Mouse (Mus musculus) cerebellum, adult 9-10 months (tissue): ENCODE results near the gene Aqp2.

Experiments
- DNase-seq: peaks from one replicate; pipeline ENCODE4 v3.0.0; 2022

Aqp2 gene

DNA sequence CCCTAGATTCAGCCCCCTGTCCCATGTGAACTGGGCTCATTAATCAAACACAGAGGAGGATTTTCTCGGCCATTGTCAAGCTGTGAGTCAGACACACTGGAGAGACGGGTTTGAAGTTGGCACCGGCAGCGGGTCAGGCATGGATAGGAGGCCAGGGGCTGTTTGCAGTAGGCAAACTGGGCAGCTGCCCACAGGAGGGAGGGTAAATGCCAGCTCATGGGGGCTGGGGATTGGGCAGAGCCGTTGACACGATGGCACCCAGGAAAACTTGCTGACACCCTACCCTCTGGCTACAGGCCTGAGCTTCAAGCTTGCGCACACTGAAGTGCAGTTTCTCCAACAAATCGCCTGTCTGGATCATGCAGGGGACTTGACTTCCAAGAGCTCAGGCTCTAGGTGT is 13.3 kb downstream of the Aqp2 start:
- peak; percentile 47 for DNase-seq

DNA sequence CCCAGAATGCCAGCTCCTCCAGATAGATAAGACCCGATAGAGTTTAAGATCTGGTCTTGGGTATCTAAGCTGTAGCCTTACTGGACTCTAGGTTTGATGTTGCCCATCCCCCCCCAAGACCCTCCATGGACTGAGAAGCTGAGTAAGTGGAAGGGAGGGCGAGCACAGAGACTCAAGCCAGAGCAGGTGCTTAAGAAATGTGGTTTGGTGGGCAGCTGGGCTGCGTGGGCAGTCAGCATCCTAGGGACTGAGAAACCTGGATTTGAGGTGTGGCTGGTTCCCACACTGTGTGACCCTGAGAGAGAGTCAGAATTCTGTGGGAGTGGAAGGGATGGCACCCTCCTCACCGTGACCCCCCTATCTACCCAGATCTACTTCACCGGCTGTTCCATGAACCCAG is 14.0 kb downstream of the Aqp2 start:
- no peak for DNase-seq

DNA sequence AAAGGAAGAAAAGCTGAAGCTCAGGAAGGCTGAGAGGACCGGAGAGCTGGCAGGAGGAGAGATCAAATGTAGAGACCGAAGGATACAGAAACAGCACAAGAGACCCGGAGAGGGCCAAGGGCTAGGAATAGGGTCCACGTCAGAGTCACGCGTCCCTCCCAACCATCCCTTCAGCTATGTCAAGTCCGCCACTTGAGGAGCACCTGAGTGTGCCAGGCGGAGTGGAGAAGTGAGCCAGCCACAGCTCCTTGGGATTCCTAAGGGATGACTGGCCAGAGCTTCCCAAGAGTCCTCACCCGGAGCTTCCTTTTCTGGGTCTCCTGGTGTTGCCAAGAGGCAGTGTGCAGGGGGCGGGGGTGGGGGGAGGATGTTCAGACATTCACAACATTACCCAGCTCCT is 16.1 kb downstream of the Aqp2 start:
- DNase-seq = peak; percentile 39

DNA sequence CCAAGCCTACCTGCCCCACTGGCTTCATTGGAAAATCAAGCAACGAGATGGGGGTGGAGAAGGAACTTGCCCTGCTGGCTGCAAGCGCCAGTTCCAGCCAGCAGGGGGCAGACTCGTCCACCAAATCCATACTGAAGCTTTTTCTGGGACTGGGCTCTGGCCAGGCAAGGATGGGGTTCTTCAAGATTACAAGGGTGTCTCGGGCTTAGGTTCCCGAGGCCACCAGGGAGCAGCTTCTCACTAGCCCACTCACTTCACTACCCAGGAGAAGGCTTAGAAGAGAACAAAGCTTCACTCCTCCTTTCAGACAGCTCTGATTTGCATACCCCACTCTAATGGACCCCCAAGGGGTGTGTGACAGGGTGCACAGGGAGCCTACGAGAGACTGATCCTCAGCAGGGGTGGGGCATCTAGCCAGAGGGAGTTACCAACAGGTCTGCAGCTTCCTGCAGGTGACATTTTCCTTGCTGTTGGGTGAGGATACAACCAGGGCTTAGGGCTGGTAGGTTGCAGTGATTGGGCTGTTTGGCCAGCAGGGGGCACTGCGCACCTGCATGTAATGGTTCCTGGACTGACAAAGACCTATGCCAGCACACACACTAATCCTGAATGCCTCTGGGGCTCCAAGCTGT is 17.3 kb downstream of the Aqp2 start:
- peak; percentile 98 for DNase-seq

DNA sequence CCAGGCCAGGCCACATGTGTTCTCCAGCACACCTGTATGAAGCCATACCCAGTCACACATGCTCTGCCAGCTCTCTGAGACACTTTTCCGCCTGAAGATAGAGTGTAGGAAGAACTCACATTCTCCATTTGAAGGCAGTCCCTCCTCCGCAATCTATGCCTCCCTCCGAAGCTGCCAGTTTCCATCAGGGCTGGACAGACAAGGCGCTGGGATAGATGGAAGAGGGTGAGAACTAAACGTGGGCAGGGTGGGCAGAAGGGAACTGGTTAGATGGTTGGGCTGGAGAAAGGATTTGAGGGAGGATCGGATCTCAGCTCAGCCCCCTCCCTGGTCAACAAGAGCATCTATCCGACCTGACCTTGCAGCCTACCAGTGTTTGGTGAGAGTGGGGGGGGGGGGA is 18.0 kb downstream of the Aqp2 start:
- peak; percentile 67 for DNase-seq

DNA sequence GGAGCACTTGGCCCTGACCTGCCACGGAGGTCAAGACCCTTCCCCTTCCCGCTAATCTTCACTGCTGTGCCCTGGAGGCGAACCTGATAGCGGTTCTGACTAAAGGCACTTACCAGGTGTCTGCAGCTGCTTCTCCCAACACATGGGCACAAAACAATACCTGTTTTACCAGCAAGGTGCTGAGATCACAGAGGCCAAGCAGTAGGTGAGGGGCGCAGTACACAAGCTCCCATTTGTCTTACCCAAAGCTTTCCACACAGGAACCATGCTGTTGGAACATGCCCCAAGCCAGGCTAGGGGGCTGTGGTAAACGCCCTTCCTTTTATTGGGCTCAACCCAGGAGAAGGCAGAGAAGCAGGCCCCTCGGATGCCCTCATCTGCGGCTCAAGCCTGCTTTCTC is 18.7 kb downstream of the Aqp2 start:
- DNase-seq = peak; percentile 50

DNA sequence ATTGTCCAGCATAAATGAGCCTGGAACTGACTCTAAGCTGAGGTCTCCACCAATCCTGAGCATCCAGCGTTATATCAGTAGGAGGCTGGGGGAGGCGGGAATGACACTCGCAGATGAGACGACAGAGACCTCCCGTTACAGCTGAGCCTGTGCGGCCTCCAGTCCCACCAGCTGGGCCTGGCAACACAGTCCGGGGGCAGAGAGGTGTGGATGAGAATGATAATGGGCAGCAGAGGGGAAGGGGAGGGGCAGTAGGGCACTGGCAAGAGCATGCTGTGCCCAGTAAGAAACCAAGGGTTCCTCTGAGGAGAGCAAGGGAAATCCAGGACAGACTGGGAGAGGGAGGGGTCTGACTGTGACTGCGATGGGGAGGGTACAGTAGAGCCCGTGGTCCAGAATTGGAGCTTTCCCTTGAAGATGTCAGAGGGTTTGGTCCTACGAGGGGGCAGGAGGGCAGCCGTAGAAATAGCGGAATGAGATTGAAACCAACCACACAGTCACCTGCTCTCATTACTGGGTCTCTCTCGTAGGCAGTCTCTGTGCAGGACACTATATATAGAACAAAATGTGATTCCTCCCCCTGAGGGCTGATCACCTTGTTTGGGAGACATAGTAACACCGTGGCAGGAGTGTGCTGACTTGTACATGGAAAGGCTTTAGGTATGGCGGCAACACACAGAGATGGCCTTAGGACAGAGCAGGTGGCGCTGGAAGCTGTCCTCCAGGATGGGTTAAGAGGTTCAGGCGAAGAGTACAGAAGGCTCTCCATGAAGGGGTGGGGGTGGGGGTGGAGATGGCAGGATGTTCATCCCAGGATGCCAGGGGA is 20.6 kb downstream of the Aqp2 start:
- peak; percentile 81 for DNase-seq

DNA sequence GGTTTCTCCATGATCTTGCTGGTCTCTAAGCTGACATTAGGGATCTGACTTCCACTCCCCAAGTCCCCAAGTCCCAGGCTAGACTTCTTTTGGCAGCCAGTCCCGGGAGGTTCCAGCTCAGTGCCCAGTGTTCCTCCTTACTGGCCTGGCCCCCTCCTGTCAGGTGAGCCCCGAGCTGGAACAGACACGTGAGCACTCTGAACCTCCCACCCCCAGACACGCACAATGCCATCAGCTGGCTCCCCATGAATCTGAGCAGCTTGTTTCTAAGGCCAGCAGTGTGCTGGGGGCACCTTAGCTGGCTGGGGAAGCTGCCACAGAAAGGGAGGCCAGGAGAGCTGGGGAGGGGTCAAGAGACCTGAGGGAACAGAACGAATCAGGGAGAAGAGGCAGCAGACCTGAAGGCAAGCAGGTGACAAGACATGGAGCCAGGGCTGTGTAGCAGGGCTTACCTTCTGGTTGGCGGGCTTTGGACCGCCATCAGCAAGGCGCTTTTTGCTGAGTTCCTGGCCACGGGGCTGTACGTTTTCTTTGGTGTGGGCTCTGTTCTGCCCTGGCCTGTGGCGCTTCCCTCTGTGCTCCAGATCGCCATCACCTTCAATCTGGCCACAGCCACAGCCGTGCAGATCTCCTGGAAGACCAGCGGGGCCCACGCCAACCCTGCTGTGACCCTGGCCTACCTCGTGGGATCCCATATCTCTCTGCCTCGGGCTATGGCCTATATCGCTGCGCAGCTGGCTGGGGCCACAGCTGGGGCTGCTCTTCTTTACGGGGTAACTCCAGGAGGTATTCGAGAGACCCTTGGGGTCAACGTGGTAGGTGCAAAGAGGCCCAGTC is 22.3 kb downstream of the Aqp2 start, which contains the start of gene Aqp6:
Gene Aqp6, plus strand, starts transcription at position 415 of the 837 bp plus-strand sequence.
- no peak for DNase-seq

DNA sequence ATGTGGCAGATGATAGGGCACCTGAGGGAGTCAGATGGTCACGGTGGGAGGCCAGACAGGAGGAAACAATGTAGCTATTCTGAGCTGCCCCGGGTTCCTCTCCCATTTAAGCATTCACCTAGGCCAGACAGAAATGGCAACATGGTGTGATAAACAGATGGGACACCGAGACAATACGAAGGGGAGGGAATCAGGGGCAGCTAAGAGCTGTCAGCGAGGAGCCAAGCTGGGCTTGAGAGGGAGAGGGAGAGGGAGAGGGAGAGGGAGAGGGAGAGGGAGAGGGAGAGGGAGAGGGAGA is 22.9 kb downstream of the Aqp2 start:
- DNase-seq = peak; percentile 97

DNA sequence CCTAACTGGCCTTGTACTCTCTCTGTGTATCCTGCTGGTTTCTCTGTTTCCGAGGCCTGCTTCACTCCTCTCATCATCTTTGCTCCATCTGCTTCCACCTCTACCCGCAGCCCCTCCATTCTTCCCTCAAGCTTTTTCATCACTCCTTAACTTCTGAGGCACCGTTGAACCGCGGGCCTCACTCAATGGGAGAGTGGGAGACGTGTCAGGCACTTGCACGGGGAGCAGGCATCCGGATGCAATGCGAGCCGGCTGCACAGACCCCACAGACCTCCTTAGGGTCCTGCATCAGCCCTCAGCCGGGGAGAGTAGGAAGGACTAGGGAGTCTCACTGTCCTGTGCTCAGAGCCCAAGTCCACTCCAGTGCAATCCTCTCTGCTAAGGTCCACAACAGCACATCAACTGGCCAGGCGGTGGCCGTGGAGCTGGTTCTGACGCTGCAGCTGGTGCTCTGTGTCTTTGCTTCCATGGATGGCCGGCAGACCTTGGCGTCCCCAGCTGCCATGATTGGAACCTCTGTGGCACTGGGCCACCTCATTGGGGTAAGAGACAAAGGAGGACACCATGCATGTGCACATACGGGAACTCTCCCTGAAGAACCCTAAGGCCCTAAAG is 23.5 kb downstream of the Aqp2 start:
- peak; percentile 74 for DNase-seq

DNA sequence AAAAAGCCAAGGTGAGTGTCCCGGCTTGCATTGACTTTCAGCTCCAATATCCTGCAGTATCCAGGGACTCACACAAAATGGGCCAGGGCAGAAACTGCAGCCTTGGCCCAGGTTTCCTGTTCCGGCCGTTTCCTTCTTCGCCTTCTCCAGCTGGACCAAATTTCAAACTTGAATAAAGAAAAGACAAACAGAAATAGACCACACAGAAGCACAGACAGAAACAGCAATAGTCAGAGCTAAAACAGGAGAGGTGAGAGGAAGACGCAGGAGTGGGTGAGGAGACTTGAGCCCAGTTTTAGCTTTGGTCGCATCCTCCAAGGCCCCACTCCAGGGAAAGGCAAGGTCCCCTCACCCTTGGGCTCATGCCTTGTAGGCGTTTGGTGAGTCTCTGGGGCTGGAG is 24.4 kb downstream of the Aqp2 start:
- no peak for DNase-seq

DNA sequence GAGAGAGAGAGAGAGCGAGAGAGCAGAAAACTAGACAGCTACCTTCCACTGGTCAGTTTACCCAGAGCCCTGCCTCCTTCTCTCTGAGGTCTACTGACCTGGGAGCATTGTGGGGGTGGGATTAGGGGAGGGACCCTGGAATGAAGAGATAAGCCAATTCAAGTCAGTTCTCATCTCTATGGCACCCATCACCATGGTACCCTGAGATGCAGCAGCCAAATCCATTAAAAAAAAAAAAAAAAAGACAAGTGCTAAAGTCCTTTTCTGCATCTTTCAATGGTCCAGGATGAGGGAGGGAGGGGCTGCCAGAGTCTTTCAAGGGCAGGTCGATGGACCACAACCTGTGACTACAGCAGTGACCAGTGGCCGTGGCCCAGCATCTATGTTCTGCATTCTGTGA is 26.7 kb downstream of the Aqp2 start:
- DNase-seq = no peak

DNA sequence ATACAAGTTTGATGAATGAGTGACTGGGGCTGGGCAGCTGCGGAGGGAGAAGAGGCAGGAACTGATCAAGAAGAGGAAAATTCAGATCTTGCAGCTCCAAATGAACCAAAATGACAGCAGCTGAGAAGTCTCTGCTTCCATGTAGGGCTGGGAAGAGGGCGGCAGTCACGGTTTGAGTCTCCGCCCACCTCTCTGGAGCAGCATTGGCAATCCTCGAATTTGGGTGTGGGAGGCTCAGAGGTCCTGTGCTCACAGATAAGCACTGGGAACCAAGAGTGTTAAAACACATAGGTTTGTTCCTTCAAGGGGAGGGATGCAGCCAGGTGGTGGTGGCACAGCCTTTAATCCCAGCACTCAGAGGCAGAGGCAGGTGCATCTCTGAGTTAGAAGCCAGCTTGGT is 27.7 kb downstream of the Aqp2 start:
- no peak for DNase-seq

DNA sequence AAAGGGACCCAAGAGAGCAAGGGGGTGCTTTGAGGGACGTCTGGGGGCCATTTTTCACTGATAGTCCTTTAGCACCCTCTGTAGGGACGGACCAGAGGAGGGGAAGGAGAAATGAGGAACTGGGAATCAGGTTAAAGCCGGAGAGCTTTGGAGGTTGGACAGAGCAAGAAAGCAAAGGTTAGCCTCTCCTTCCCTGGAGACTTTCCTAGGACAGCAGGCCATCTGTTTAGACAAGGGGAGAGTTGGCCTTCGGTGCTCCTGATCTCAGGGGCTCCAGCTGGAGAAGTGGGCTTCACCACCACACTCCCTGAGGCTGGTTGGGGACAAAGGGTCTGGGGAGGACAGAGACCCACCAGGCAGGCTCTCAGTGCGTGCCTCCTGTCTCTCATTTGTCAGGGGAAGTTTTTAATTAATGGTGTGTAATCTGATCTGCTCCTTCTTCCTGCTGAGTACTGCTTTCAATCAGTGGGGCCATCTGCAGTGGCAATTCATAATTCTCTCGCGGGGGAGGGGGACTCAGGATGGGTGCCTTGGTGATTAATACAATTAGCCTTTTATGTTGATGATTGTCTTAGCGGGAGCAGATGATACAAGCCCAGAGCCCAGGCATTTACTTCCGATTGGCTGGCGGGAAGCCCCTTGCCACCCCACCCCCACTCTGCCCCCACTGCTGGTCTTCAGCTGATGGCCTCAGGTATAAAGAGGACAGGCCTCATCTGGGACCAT is 28.7 kb downstream of the Aqp2 start:
- DNase-seq = peak; percentile 69

DNA sequence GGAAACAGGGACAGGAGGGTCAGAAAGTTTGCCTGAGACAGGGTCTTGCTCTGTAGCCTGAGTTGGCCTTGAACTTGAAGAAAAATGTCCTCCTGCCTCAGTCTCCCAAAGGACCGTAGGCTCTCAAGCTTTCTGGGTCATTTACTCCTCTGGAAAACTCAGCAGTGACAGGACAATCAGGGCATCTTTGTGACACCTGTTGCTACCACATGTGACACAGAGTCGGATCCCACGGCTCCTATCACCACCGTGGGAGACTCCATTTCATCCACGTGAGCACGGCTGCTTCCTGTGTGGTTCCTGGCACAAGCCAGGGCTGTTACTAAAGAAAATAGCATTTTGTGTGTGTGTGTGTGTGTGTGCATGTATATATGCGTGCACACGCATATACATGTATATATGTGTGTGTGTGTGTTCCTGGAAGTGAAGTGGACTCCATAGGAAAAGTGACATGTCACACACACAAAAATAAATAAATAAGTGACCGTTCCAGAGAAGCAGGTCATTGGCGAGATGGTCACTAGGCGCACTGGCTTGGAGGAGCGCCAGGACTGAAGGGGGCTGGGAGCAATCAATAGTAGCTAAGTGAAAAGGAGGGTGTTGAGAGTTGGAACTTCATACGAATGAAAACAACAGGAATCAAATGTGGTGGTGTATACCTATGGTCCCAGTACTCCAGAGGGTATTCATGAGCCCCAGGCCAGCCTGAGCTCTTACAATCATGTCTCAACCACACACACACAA is 29.7 kb downstream of the Aqp2 start:
- DNase-seq = no peak

DNA sequence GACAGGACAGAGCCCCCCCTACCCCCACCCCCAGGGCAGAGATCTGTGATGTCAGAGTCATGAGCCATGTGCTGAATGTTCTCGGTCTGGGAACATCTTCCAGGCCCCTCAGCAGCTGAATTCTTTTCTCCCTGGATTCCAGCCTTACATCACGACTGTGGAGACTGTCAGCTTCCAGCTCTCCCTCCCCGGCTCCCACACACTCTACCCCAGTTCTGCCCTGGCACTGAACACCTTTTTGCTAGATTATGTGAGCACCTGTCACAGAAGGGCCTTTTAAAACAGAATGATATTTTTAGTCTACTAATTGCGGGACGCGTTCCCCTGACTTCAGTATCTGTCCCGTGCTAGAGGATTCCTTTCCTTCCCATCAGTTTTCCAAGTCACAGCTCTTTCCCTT is 32.7 kb downstream of the Aqp2 start:
- DNase-seq = no peak

DNA sequence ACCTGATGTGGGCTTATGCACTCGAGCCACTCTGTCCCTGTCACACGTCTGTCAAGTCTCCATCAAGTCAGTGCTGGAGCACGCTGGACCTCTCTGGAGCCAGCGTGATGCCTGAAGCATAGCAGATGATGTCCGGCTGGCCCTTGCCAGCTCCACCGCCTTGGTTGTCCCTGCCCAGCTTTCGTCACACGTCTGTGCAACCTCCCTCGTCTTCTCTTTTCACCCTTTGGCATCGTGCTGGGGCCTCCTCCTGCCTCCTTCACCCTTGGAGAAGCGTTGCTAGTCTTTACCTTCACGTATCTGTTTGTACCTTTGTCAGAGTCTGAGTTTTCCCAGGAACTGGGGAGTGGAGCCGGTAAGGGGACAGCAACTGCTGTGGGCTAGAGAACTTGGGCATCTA is 35.4 kb downstream of the Aqp2 start:
- DNase-seq = peak; percentile 28

DNA sequence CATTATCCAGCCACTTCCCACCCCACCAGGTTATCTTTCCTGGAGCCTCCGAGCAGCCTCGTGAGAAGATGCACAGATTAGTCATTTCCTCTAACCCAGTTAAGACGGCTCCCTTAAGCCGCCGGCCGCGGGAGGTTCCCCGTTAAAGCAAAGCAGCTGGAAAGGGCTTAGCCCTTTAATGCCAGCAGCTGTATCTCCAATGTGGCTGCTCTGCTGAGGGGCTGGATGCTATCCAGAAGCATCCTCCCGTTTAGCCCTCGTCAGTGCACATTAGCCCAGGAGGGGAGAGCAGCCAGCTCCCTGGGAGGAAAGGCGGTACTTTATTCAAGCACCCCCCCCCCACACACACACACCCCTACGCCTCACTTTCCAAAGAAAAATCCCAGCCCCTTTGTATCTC is 35.9 kb downstream of the Aqp2 start:
- no peak for DNase-seq

DNA sequence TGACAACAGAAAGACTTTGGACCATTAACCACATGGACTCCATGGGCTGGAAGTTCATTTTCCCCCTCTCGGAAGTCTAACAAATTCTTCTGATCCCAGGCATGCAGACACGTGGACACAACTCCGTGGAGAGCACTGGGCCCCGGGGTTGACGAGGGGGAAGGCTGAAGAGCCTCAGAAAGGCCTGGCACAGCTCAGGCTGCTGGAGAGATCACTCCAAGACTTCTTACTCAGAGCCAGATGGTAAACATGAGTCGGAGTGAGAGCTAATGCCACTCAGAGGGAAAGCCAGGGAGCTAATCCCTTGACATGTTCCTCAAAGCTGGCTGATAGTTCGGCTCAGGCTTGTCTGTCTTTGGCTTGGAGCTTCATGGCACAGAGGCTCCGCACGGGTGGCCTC is 36.4 kb downstream of the Aqp2 start:
- no peak for DNase-seq

DNA sequence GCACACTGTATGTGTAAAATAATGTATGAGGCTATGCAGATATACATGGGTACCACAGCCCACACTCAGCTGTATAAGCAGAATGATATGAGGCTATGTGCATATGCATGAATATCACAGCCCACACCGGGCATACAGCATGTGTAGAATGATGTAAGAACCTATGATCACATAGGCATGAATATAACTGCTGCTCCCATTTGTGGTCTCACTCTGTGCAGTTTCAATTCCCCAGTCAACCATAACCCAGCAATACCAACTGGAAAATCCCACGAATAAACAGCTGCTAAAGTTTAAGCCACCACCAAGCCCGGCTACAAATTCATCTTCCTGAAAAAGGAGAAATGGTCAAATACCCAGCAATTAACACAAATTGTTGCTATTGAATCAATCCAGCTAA is 39.7 kb downstream of the Aqp2 start:
- DNase-seq = no peak

DNA sequence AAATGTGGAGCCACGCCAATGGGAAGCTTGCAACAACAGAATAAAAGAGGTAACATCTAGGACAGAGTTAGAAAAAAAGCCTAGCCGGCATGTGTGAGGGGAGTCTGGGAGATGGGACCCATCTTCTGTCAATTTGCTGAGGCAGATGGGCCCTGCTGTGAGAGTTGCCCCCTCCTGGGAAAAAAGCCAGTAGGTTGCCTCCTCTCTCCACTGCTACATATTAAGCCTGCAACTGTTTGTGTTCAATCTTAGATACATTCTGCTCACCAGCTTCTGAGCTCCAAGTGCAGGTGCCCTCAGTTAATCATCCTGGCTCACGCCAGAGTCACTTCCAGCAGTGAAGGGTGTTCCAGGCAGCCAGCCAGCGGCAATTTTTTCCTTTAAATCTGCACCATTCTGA is 41.0 kb downstream of the Aqp2 start:
- DNase-seq = no peak

DNA sequence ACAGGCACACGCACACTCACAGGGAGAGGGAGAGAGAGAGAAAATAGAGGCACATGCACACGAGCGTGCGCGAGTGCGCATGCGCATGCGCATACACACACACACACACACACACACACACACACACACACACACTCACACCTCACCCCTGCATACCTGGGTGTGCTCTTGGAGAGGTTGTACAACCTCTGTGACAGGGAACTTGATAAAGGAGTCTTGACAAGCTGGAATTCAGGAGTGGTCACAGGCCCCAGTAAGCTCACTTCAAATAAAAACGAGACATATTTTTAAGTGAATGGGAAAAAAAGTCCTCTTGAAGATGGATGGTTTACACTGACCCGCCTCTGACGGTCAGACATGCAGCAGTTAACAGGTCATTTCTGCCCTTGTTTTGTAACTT is 43.2 kb downstream of the Aqp2 start:
- DNase-seq = no peak
